Mouse (Mus musculus) gastrocnemius, postnatal 25 days (tissue): ENCODE results near the gene Kiss1r. TPM values are rescaled to one million over a fixed set of nuclear protein-coding genes. Genes with fewer than 3 reads are reported as not detected.

Experiments
- DNase-seq: peaks from one replicate; pipeline ENCODE4 v3.0.0; 2022
- total RNA-seq, 2 experiments: library from RNA; stranded (reverse); gene quantifications; 1 replicate in 1 of 2; 2 replicates in 1 of 2; pipeline ENCODE4 v1.2.3; 2021

The Kiss1r gene
- total RNA-seq, 2 experiments from 2014 or later, result 0.18 to 0.29 TPM

DNA sequence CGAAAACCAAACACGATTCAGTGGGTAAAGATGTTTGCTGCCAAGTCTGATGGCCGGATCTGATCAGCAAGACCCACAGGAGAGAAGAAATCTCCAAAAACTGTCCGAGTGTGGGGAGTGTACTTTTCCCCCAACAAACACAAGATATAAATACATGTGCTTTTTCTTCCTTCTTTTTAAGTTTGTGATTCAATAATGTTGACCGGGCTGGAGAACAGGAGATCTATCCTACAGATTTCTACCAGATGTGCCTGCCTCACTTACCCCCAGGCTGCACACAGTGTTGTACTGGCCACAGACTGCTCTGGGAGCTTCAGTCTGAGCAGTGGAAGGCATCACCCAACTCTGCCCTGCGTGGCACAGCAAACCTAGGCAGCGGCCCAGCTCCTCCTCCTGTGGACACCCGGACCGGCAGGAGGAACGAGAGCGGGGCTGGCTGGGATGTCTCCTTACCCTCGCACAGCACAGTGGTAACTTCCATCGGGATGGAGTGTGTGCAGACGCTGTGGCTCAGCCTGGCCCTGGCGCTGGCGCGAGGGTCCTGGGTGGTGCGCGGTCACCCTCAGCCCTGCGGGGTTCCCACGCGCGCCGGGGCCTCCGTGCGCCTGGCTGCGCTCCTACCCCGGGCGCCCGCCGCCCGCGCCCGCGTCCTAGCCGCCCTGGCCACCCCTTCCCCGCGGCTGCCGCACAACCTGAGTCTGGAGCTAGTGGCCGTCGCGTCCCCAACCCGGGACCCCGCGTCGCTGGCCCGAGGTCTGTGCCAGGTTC lies 53.8 kb downstream of the Kiss1r start, which contains the start of gene Grin3b:
Gene Grin3b, plus strand, starts transcription at position 301 of the 768 bp plus-strand sequence.
- no peak for DNase-seq

DNA sequence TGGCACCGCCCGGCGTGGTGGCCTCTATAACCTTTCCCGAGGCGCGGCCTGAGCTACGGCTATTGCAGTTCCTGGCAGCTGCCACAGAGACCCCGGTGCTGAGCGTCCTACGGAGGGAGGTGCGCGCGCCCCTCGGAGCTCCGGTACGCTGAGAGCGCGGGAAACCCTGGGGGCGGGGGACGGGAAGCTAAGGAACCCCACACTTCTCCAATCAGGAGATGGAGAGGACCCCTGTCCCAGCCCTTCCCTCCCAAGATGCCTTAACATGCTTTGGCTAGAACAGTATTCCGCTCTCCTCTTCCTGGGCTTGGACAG lies 54.4 kb downstream of the Kiss1r start:
- no peak for DNase-seq

Other genes with a start within 250 kb of the Kiss1r start
- 10 to 100 TPM; 19.1 to 19.6 TPM for gene Tpgs1, start 247.6 kb upstream of the Kiss1r start, total RNA-seq
- 100 to 1,000 TPM; 329 to 332 TPM for gene Cdc34, start 234.8 kb upstream of the Kiss1r start, total RNA-seq
- gene Gzmm, start 228.0 kb upstream of the Kiss1r start, total RNA-seq, result 1 to 10 TPM; 4.0 to 4.4 TPM
- 100 to 1,000 TPM; 513 to 650 TPM for gene Bsg, start 212.5 kb upstream of the Kiss1r start, total RNA-seq
- under 1 TPM; 0.67 TPM for gene Hcn2, start 200.3 kb upstream of the Kiss1r start, total RNA-seq
- gene Polrmt, start 170.4 kb upstream of the Kiss1r start, total RNA-seq, result 10 to 100 TPM; 26.7 to 27.2 TPM
- gene Fgf22, start 161.9 kb upstream of the Kiss1r start, total RNA-seq, result not detected
- 10 to 100 TPM; 27.4 to 33.4 TPM for gene Rnf126, start 150.0 kb upstream of the Kiss1r start, total RNA-seq
- gene Fstl3, start 139.7 kb upstream of the Kiss1r start, total RNA-seq, result 1 to 10 TPM; 2.0 to 2.1 TPM
- not detected for gene Prss57, start 126.0 kb upstream of the Kiss1r start, total RNA-seq
- gene Palm, start 123.4 kb upstream of the Kiss1r start, total RNA-seq, result 10 to 100 TPM; 23.6 to 24.8 TPM
- gene Misp, start 96.0 kb upstream of the Kiss1r start, total RNA-seq, result under 1 TPM in 1 of 2 experiments, not detected in 1; 0.40 TPM
- gene Ptbp1, start 62.5 kb upstream of the Kiss1r start, total RNA-seq, result 10 to 100 TPM; 26.8 to 27.1 TPM
- gene Prtn3, start 42.5 kb upstream of the Kiss1r start, total RNA-seq, result under 1 TPM in 1 of 2 experiments, not detected in 1; 0.35 TPM
- under 1 TPM; 0.13 to 0.27 TPM for gene Plppr3, start 42.3 kb upstream of the Kiss1r start, total RNA-seq
- gene Elane, start 30.7 kb upstream of the Kiss1r start, total RNA-seq, result not detected
- gene Cfd, start 26.1 kb upstream of the Kiss1r start, total RNA-seq, result 100 to 1,000 TPM in 1 of 2 experiments, 10 to 100 TPM in 1; 12.5 to 381 TPM
- 10 to 100 TPM; 29.2 to 34.4 TPM for gene Med16, start 8.0 kb upstream of the Kiss1r start, total RNA-seq
- gene Gm26602, start 6.1 kb upstream of the Kiss1r start, total RNA-seq, result not detected
- 100 to 1,000 TPM; 103 to 113 TPM for gene R3hdm4, start 4.2 kb downstream of the Kiss1r start, total RNA-seq
- 1 to 10 TPM; 2.4 to 2.8 TPM for gene Arid3a, start 10.1 kb downstream of the Kiss1r start, total RNA-seq
- gene Wdr18, start 43.2 kb downstream of the Kiss1r start, total RNA-seq, result 10 to 100 TPM; 16.4 to 18.0 TPM
- not detected for gene Grin3b, start 53.7 kb downstream of the Kiss1r start, total RNA-seq
- gene Tmem259, start 67.4 kb downstream of the Kiss1r start, total RNA-seq, result 10 to 100 TPM; 70.1 to 80.6 TPM
- 1 to 10 TPM; 8.5 to 9.4 TPM for gene Cnn2, start 71.6 kb downstream of the Kiss1r start, total RNA-seq
- gene Abca7, start 79.5 kb downstream of the Kiss1r start, total RNA-seq, result 1 to 10 TPM; 4.9 to 5.7 TPM
- gene Arhgap45, start 99.7 kb downstream of the Kiss1r start, total RNA-seq, result 1 to 10 TPM; 1.0 to 2.1 TPM
- gene Polr2e, start 122.8 kb downstream of the Kiss1r start, total RNA-seq, result 10 to 100 TPM; 43.2 to 45.5 TPM
- 100 to 1,000 TPM; 527 to 618 TPM for gene Gpx4, start 130.2 kb downstream of the Kiss1r start, total RNA-seq
- gene Sbno2, start 188.6 kb downstream of the Kiss1r start, total RNA-seq, result 1 to 10 TPM; 5.6 to 6.7 TPM
- 100 to 1,000 TPM in 1 of 2 experiments, 10 to 100 TPM in 1; 99.8 to 120 TPM for gene Stk11, start 198.8 kb downstream of the Kiss1r start, total RNA-seq
- gene Atp5d, start 221.7 kb downstream of the Kiss1r start, total RNA-seq, result 100 to 1,000 TPM; 634 to 665 TPM
- 1 to 10 TPM; 1.2 to 1.6 TPM for gene Cbarp, start 223.9 kb downstream of the Kiss1r start, total RNA-seq
- gene Midn, start 231.3 kb downstream of the Kiss1r start, total RNA-seq, result 10 to 100 TPM; 33.7 to 34.8 TPM
- 10 to 100 TPM; 17.3 to 21.4 TPM for gene Cirbp, start 249.0 kb downstream of the Kiss1r start, total RNA-seq